Comparison of ENCODE assay signal across 10 mouse cellular contexts in the genomic region with DNA sequence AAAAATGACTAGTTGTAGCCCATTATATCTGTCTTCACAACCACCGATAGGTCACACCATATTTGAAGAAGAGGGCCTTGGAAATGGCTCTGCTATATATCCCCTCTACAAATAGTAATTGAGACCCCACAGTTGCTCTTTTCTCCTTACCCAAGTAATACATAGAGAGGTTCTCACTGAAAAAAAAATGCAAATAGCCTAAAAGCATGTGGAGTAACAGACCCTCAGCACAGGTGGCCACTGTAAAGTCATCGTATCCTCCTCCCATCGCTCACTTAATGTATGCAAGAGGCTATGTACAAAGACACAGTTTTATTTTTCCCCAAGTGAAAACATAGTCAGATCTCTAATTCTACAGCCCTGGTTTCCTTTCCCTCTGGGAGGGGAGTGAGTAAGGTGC. TPM values are rescaled to one million over a fixed set of nuclear protein-coding genes. Genes with fewer than 3 reads are reported as not detected.
DNase-seq lines count a peak whose midpoint lies in the region; ATAC-seq and TF ChIP-seq lines count a peak whose summit lies in the region.
"Had no signal": no experiment of that assay in that cellular context is flagged by ENCODE, and none has a peak within 500 bp of the region (broad histone marks: within the 10 kb centered on the region; RNA-seq: fewer than 3 reads in every experiment).

No protein-coding gene starts in this region.

- no peak overlapping the region for H3K9ac ChIP-seq in heart, embryonic 15.5 days
- no peak overlapping the region for H3K9ac ChIP-seq in neural tube, embryonic 11.5 days (ENCODE audit: low read length)
- no peak overlapping the region for H3K9ac ChIP-seq in limb, embryonic 14.5 days (ENCODE audit: low read depth, low read length, severe bottlenecking)
- no peak overlapping the region for H3K9ac ChIP-seq in stomach, postnatal 0 days (ENCODE audit: low read length)

- no peak for DNase-seq in heart, postnatal 4 days
- DNase-seq in neural tube, embryonic 11.5 days (ENCODE audit: low spot score): no peak
- no peak for DNase-seq in neural tube, embryonic 10.5 days (ENCODE audit: extremely low spot score, low spot score)
- no peak for DNase-seq in limb, embryonic 14.5 days (ENCODE audit: low spot score)
- DNase-seq in stomach, postnatal 0 days (ENCODE audit: low spot score): no peak
- no peak for DNase-seq in urinary bladder, adult 2 months (ENCODE audit: low spot score)
- no peak for DNase-seq in left cerebral cortex, adult 18-20 months (ENCODE audit: low spot score in 2 of 2)
- DNase-seq: layer of hippocampus, adult 9-11 months had no signal

- peaks cover 65% of the 10 kb centered on the region for H3K4me1 ChIP-seq in heart, embryonic 15.5 days (replicated peaks)
- H3K4me1 ChIP-seq in neural tube, embryonic 11.5 days (ENCODE audit: control insufficient read depth, insufficient read depth, low read length): peaks cover 35% of the 10 kb centered on the region
- peaks cover 56% of the 10 kb centered on the region for H3K4me1 ChIP-seq in limb, embryonic 14.5 days (ENCODE audit: control insufficient read depth, insufficient read depth, low read length)
- peaks cover 26% of the 10 kb centered on the region for H3K4me1 ChIP-seq in stomach, postnatal 0 days (replicated peaks; ENCODE audit: control insufficient read depth, insufficient read depth)

- no peaks in the 10 kb centered on the region for H3K9me3 ChIP-seq in heart, embryonic 15.5 days (replicated peaks)
- no peaks in the 10 kb centered on the region for H3K9me3 ChIP-seq in neural tube, embryonic 11.5 days (ENCODE audit: control insufficient read depth, low read length)
- no peaks in the 10 kb centered on the region for H3K9me3 ChIP-seq in limb, embryonic 14.5 days (ENCODE audit: control insufficient read depth, low read length)
- no peaks in the 10 kb centered on the region for H3K9me3 ChIP-seq in stomach, postnatal 0 days (ENCODE audit: control insufficient read depth, low read length)

- no peak for ATAC-seq in heart, embryonic 15.5 days (replicated peaks; ENCODE audit: insufficient number of reproducible peaks, insufficient read depth, low FRiP score, low read depth)
- no peak for ATAC-seq in neural tube, embryonic 11.5 days (ENCODE audit: insufficient read depth, low FRiP score, low TSS enrichment)
- no peak for ATAC-seq in limb, embryonic 14.5 days (ENCODE audit: low FRiP score, low read depth)
- no peak for ATAC-seq in stomach, postnatal 0 days (ENCODE audit: low FRiP score, low TSS enrichment)
- ATAC-seq: CD4-positive, CD25-positive, alpha-beta regulatory T cell, adult 4 months had no signal

- H3K27ac ChIP-seq in heart, embryonic 15.5 days: peak overlapping the region; percentile 97
- no peak overlapping the region; the same call in 1 of the 2 replicates for H3K27ac ChIP-seq in neural tube, embryonic 11.5 days (ENCODE audit: low read depth, low read length)
- peak overlapping the region; percentile 99; the same call in 1 of the 2 replicates for H3K27ac ChIP-seq in limb, embryonic 14.5 days (replicated peaks; ENCODE audit: low read depth, low read length)
- H3K27ac ChIP-seq in stomach, postnatal 0 days (replicated peaks): peak overlapping the region; percentile 56

- no peak for TF ChIP-seq CTCF in stomach, postnatal 0 days (IDR thresholded peaks at IDR 0.05; ENCODE audit: low read depth)

- no peak for TF ChIP-seq EP300 in stomach, postnatal 0 days (optimal IDR thresholded peaks at IDR 0.05)

- no peak for TF ChIP-seq POLR2A in limb, embryonic 14.5 days (IDR thresholded peaks at IDR 0.05; ENCODE audit: borderline replicate concordance, extremely low read depth, insufficient read depth, insufficient read length)

- H3K27me3 ChIP-seq in heart, embryonic 15.5 days: no peaks in the 10 kb centered on the region
- no peaks in the 10 kb centered on the region for H3K27me3 ChIP-seq in neural tube, embryonic 11.5 days (ENCODE audit: control insufficient read depth, insufficient read depth, low read length)
- no peaks in the 10 kb centered on the region for H3K27me3 ChIP-seq in limb, embryonic 14.5 days (ENCODE audit: control insufficient read depth, insufficient read depth, low read length)
- no peaks in the 10 kb centered on the region for H3K27me3 ChIP-seq in stomach, postnatal 0 days (ENCODE audit: control insufficient read depth, insufficient read depth, low read length)

- H3K36me3 ChIP-seq in heart, embryonic 15.5 days: no peaks in the 10 kb centered on the region
- no peaks in the 10 kb centered on the region for H3K36me3 ChIP-seq in neural tube, embryonic 11.5 days (ENCODE audit: control insufficient read depth, insufficient read depth, low read length)
- no peaks in the 10 kb centered on the region; the same call in 1 of the 2 replicates for H3K36me3 ChIP-seq in limb, embryonic 14.5 days (ENCODE audit: control insufficient read depth, insufficient read depth, low read length)
- H3K36me3 ChIP-seq in stomach, postnatal 0 days (ENCODE audit: control insufficient read depth, insufficient read depth, low read length): no peaks in the 10 kb centered on the region

- WGBS in heart, embryonic 15.5 days: 71% methylated on average over 3 of the region's 3 CpGs
- WGBS in neural tube, embryonic 11.5 days: 82% methylated on average over 3 of the region's 3 CpGs
- 62% methylated on average over 3 of the region's 3 CpGs for WGBS in limb, embryonic 14.5 days
- 61% methylated on average over 3 of the region's 3 CpGs for WGBS in stomach, postnatal 0 days

- H3K4me3 ChIP-seq in heart, embryonic 15.5 days: no peak overlapping the region
- H3K4me3 ChIP-seq in neural tube, embryonic 11.5 days (ENCODE audit: low read depth, low read length): no peak overlapping the region
- no peak overlapping the region for H3K4me3 ChIP-seq in limb, embryonic 14.5 days (replicated peaks; ENCODE audit: low read length)
- no peak overlapping the region for H3K4me3 ChIP-seq in stomach, postnatal 0 days (ENCODE audit: low read depth, low read length)

- H3K4me2 ChIP-seq in heart, embryonic 15.5 days: peak overlapping the region; percentile 87
- peak overlapping the region; percentile 60; the same call in 1 of the 2 replicates for H3K4me2 ChIP-seq in neural tube, embryonic 11.5 days (ENCODE audit: low read depth)
- H3K4me2 ChIP-seq in limb, embryonic 14.5 days (replicated peaks; ENCODE audit: low read depth, low read length, severe bottlenecking): peak overlapping the region; percentile 90
- no peak overlapping the region; the same call in 1 of the 2 replicates for H3K4me2 ChIP-seq in stomach, postnatal 0 days (replicated peaks; ENCODE audit: low read depth)

RNA-seq across cellular contexts. Expression of a gene that starts 2.6 kb away (rescaled TPM):
- polyA plus RNA-seq in heart, embryonic 15.5 days (2015; fragmentation: Nextera tagmentation; extraction: Ambion mirVana): 12.8 and 19.1 TPM in 2 replicates
- total RNA-seq in heart, postnatal 4 days (2021): 10 to 100 TPM; 50.6 to 58.0 TPM
- polyA plus RNA-seq in neural tube, embryonic 11.5 days (2014; fragmentation: Nextera tagmentation; extraction: Ambion mirVana): 28.5 and 31.4 TPM in 2 replicates
- polyA plus RNA-seq in limb, embryonic 14.5 days (2012; rRNA removed): 62.1 and 85.3 TPM in 2 replicates
- polyA plus RNA-seq in limb, embryonic 14.5 days (2014; fragmentation: Nextera tagmentation; extraction: Ambion mirVana): 29.7 and 33.1 TPM in 2 replicates
- polyA plus RNA-seq in stomach, postnatal 0 days (2015; fragmentation: Nextera tagmentation; extraction: Ambion mirVana): 10.6 and 10.7 TPM in 2 replicates
- 35.1 and 45.3 TPM in 2 replicates for polyA plus RNA-seq in urinary bladder, adult 2 months (2012; rRNA removed)
- 10 to 100 TPM; 74.0 to 76.1 TPM for total RNA-seq in left cerebral cortex, adult 18-20 months (2021)
